Mouse (Mus musculus) brain, embryonic 14.5 days (tissue): ENCODE data around the gene Fads3. TPM values are rescaled to one million over a fixed set of nuclear protein-coding genes. Genes with fewer than 3 reads are reported as not detected.

Experiments used
- DNase-seq: peaks from one replicate; pipeline ENCODE4 v3.0.0-alpha.2; 2011; ENCODE audit warnings: low read depth
- CTCF ChIP-seq: fragments of 200-500 bp; IDR thresholded peaks from 2 replicates; pipeline ENCODE4 v1.5.1; 2012; ENCODE audit warnings: inconsistent platforms, mild to moderate bottlenecking, moderate library complexity, borderline replicate concordance; ENCODE audit not compliant: insufficient read depth, insufficient read length; ENCODE audit errors: extremely low read depth
- POLR2A ChIP-seq: fragments of 200-500 bp; IDR thresholded peaks from 2 replicates; pipeline ENCODE4 v1.6.1; 2012; ENCODE audit warnings: mild to moderate bottlenecking, inconsistent platforms, borderline replicate concordance; ENCODE audit not compliant: poor library complexity, insufficient read depth, insufficient read length, severe bottlenecking; ENCODE audit errors: extremely low read depth
- polyA plus RNA-seq: library from polyadenylated mRNA; depleted of rRNA; stranded (reverse); fragments of >200 nt; gene quantifications from 2 replicates; pipeline ENCODE4 v1.2.3, GENCODE M21; 2012

Fads3 gene
- polyA plus RNA-seq, 1 experiment = 42.8 TPM

- no peak for DNase-seq
- no peak for TF ChIP-seq POLR2A
- no peak for TF ChIP-seq CTCF
Measured at GRCm38 (mm10) chr19:10057486-10058351, 16.4 kb downstream of the Fads3 start.

DNA sequence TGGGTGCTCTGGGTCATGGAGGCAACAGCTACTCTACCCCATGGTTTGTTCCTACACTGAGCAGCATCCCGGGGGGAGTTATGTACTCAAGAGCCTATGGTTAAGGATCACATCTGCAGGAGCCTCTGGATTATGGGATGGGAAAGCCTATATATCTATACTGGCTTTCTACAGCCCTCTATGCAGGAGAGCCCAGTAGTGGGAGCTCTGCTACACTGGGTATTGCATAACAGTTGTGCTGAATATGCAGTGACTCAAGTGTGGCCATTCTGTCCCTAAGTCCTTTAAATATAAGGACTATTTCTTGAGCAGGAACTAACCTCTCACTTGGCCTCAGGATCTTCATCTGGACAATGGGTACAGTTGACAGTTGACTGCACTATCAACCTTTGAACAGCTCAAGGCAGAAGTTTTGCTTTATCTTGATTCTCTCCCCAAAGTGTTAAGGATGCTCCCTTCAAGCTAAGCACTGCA lies 17.0 kb downstream of the Fads3 start:
- TF ChIP-seq POLR2A = no peak
- TF ChIP-seq CTCF = no peak
- DNase-seq = no peak

GRCm38 (mm10) chr19:10058876-10059427 lies 17.6 kb downstream of the Fads3 start:
- TF ChIP-seq POLR2A = no peak
- no peak for TF ChIP-seq CTCF
- no peak for DNase-seq

DNA sequence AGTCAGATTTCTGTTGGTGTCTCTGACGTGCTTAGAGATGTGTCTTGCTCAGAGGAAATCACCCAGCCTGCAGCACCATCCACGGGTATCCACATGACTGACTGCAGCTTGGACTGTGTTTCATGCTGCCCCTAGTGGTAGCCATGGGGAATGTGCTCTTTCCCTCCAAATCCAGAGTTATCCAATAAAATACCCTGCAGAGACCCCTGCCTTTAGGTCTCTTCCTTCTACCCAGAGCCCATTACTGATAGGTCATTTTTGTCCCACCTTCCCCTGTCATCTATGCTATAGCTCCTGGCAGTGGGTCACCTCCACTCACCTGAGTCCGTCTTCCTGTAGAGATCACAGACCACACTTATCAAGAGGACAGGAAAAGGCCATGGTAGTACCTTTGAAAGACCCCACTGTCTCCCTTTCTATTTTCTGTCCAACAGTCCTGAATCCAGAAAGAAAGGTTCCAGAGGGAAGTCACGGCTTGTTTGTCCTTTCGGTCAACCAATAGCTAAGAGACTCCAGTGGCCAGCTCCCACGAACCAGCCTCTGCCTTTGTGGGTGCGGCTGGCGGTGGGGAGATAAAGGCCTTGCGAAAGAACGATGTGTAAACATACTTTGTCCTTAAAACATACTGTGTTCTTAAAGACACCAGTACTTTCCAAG lies 18.7 kb downstream of the Fads3 start:
- TF ChIP-seq POLR2A = no peak
- TF ChIP-seq CTCF = peak; percentile 87
- peak; percentile 77 for DNase-seq

DNA sequence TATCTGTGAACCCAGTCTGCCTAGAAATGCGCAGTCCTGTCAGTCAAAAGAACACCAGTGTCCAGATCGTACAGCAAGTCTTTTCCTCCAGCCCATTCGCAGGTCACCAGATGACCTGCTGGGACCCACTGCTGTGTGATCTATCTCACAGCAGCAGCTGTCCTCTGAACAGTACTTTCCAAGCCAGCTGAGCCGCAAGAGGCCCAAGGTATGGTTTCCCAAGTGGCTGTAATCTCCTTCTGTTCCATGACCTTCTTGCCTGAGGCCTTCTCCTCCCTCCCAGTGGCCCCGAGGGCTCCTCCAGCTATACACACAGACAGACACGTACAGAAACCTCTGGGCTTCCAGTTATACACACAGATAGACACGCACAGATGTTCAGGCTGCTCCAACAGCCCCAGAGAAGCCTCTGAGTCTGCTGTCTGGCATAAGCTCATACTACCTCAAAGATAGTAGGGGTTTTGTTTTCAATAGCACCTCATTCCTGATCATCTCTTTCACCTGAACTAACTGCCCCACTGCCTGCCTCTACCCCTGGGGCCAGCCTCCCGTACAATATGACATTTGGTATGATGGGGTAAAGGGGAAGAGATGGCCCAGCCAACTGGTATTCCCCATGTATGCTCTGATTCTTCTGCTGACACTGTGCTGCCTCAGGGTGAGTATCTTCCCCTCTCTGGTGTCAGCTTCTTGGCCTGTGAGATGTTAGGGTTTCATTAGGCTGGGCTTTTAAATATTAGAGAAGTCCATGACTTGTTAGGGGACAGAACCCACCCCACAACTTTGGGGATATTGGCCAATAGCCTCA lies 19.6 kb downstream of the Fads3 start:
- TF ChIP-seq POLR2A = no peak
- no peak for TF ChIP-seq CTCF
- DNase-seq = no peak

GRCm38 (mm10) chr19:10061624-10062023 lies 20.3 kb downstream of the Fads3 start:
- TF ChIP-seq POLR2A = no peak
- TF ChIP-seq CTCF = no peak
- no peak for DNase-seq

DNA sequence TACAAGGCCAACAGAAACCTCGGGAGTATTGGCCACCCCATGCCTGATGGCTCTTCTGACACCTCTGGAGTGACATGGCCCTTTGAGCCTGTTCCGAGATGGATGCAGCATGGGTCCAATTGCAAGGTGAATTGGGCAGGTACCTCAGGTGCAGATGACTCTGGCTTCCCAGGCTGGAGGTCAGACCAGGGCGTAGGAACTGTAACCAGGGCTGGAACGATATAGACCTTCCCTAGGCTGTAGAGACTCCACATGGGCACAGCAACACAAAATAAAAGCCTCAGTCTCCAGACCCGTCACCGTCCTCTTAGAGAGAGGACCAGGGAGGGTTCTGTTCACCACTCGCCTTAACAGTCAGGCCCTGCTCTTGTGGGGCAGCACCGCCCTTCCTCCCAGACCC lies 20.9 kb downstream of the Fads3 start:
- no peak for DNase-seq
- no peak for TF ChIP-seq CTCF
- no peak for TF ChIP-seq POLR2A

DNA sequence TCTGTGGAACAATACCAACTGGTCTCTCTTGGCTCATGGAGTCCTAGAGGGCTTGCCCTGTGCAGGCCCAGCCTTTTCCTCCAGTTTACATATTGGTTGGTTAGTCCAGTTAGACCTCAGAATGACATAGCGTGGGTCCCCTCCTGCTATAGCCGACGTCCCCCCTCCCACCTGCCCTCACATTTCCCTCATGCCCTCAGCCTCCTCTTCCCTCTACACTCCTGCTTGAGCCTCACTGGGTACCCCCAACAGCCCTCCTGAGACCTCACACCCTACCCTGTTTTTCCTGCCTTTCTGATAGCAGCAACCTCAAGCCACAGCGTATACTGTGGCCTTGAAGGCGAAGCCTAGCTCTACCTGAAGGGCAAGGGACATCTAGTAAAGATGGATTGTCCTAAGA lies 21.5 kb downstream of the Fads3 start:
- no peak for DNase-seq
- no peak for TF ChIP-seq POLR2A
- TF ChIP-seq CTCF = no peak

DNA sequence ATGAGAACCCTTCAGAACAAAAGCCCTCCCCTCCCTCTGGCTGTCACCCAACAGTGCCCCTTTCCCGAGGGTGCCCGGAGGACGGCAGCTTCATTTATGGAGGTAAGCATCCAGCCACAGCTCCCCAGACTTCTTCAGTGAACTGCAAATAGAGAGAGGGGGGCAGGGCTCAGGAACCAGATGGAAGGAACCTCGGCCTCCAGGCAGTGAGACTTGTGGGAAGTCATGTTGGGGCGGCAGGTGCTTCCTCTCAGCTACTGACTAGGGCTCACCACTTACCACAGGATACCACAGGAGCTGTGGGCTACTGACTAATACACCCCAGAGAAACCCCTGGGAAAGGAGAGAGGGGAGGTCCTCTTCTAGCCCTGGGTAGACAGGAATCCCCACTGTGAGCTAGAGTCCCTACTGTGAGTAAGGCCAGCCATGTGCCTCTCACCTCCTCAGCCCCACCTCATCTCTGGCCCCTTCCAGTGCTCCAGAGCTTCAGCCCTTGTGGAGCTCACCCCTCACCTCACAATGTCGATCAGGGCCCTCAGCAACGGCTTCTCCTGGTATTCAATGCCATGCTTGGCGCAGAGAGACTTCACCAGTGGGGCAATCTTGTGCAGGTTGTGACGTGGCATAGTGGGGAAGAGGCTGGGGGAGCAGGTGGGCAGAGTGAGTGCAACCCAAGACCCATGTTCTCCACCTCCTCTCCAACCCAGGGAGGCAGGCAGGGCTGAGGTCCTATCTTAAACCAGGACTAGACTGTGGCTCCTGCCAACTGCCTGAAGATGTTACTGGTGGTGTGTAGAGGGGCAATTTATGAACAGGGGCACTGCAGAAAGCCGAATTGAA lies 23.0 kb downstream of the Fads3 start:
- TF ChIP-seq POLR2A (no peak), CTCF (no peak)
- DNase-seq = peak; percentile 54
